Mouse (Mus musculus) embryonic fibroblast, embryonic 13.5 days (primary cell): ENCODE data around the gene BC016579.

Experiments used
- CTCF ChIP-seq: IDR thresholded peaks from 2 replicates; pipeline ENCODE4 v1.5.1; 2011; ENCODE audit warnings: mild to moderate bottlenecking, control low read depth, low read length, moderate library complexity, borderline replicate concordance; ENCODE audit not compliant: insufficient read depth
- POLR2A ChIP-seq: IDR thresholded peaks from 2 replicates; pipeline ENCODE4 v1.6.1; 2011; ENCODE audit warnings: low read depth, mild to moderate bottlenecking, control low read depth, low read length, moderate library complexity

- no peak for TF ChIP-seq POLR2A
- no peak for TF ChIP-seq CTCF
These were observed 44.1 kb upstream of the BC016579 start for GRCm38 (mm10) chr16:45697996-45698395.
